Mouse (Mus musculus): ENCODE results near the gene Cactin.

Gene Cactin

DNA sequence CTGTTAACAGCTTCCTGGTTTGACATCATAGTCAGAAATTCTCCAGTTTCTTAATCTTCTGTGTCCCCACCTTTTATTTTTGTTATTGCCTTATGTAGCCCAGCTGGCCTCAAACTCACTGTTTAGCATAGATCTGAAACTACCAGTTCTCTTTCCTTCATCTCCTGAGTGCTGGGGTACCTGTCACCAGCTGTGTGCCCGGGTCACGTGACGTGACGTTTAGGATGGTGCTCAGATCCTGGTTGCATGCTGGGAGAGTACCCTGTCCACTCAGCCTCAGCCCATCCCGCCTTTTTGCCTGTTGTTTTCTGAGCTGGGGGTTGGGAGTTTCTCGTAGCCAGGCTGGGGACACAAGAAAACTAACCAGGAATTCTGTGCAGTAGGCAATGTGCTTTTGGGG, 23.7 kb upstream of the Cactin start:
- no peak for DNase-seq (ENCODE audit: low spot score in 2 of 2)

GRCm38 (mm10) chr10:81297845-81298244, 23.1 kb upstream of the Cactin start:
- DNase-seq (ENCODE audit: low spot score in 2 of 2) = no peak

GRCm38 (mm10) chr10:81298369-81299100, 22.4 kb upstream of the Cactin start:
- no peak for DNase-seq (ENCODE audit: low spot score in 2 of 2)

GRCm38 (mm10) chr10:81299585-81300351, 21.1 kb upstream of the Cactin start:
- no peak for DNase-seq (ENCODE audit: low spot score in 2 of 2)

DNA sequence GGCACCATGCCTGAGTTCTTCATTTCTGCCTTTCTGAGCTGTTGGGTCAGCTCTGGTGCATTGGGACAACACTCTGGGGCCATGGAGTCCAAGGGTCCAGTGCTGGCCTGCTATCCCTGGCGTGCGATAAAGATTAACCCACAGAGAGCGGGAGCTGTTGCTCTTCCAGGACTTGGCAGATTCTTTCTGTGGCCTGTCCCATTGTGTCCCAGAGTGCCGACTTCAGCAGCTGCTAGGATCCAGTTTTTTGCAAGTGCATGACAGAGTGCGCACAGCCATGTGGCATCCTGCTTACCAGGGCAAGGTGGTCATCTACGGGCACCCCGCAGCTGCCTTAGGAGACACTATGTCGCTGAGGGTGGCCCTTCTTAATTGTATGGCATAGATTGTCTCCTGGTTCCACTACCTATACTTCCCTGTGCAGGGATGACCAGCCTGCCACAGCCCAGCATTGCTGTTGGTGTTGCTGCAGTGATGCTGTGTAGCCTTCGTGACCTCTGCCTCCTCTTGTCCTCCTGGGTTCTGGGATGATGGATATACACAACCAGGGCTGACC, 20.5 kb upstream of the Cactin start:
- no peak for DNase-seq (ENCODE audit: low spot score in 2 of 2)

DNA sequence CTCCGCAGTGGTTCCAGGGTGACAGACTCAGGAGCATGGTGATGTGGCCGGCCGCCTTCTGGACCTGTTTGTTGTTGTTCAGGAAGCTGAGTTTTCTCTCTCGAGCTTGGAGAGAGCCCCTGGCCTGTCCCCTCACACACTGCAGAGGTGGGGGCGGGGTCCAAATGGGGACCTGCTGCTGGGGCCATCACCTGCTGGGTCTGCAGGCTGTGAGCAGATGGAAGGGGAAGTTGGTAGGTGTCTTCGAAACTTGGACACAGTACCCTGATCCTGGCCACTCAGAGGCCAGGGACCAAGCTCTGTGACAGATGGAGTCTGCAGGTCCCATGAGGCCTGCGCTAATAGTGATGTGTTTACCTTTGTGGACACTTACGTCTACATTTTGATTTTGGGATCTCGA, 19.6 kb upstream of the Cactin start:
- no peak for DNase-seq (ENCODE audit: low spot score in 2 of 2)

GRCm38 (mm10) chr10:81302288-81302687, 18.6 kb upstream of the Cactin start:
- no peak for DNase-seq (ENCODE audit: low spot score in 2 of 2)

DNA sequence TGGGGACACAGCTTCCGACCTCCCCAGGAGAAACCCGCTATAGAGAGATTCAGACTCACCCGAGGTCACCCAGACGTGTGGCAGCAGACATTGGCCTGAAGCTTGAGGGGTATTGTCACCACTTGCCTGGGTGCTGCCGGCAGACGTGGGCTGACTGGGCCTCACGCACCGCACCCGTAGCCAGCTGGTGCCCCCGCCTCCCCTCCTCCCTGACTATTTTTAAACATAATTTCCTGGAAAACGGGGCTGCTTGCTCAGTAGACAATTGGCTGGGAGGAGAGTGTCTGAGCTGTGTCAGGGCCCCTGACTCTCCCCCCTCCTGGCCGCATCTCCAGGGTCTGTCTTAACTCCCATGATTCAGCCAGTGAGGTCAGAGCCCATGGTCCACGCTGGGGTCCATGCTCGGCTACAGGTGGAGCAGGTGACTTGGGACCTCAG, 18.1 kb upstream of the Cactin start:
- DNase-seq (ENCODE audit: low spot score in 2 of 2) = no peak

- DNase-seq (ENCODE audit: low spot score in 2 of 2) = no peak
Observed at GRCm38 (mm10) chr10:81303258-81303657, 17.6 kb upstream of the Cactin start.

- DNase-seq (ENCODE audit: low spot score in 2 of 2) = no peak
Observed at GRCm38 (mm10) chr10:81303761-81304160, 17.1 kb upstream of the Cactin start.

DNA sequence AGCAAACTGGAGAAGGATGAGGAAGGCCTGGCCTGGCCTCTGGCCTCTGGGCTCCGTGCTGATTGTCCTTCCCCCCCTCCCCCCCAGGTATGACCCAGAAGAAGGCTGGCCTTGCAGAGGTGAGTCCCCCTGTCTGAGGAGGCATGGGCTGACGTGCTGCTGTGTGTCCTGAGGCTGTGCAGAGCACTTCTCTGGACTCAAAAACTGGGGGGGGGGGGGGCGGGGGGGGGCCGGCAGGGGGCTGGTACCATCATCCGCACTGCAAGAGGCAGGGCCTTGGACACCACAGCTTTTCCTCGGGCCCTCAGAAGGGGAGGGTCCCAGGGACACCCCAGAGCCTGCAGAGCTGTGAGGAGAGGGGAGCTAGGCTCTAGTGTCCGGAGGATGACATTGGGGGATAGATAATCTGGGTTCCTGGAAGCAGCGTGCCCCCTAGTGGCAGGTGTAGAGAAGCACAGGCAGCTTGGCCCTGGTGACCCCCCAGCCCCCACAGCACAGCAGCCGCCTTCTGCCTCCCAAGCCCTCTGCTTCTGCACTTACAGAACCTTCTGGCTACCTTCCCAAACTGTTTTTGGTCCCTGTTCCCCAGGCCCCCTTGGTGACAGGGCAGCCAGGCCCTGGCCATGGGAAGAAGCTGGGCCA, 16.2 kb upstream of the Cactin start:
- peak in 1 of 2 experiments; percentile 58 for DNase-seq (ENCODE audit: low spot score in 2 of 2)

DNA sequence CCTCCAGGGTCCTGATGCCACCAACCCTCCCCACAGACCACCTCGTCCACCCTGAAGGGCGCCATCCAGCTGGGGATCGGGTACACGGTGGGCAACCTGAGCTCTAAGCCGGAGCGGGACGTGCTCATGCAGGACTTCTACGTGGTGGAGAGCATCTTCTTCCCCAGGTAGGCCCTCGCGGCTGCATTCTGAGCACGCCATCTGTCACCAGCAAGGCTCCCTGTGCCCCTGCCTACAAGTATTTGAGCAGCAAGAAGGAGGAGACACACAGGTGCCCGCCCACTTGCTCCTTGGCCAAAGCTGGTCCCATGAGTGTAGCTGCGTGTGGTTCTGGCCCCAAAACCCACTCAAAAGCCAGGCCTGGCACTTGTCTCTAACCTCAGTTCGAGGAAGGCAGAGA, 15.2 kb upstream of the Cactin start:
- DNase-seq (ENCODE audit: low spot score in 2 of 2) = no peak

DNA sequence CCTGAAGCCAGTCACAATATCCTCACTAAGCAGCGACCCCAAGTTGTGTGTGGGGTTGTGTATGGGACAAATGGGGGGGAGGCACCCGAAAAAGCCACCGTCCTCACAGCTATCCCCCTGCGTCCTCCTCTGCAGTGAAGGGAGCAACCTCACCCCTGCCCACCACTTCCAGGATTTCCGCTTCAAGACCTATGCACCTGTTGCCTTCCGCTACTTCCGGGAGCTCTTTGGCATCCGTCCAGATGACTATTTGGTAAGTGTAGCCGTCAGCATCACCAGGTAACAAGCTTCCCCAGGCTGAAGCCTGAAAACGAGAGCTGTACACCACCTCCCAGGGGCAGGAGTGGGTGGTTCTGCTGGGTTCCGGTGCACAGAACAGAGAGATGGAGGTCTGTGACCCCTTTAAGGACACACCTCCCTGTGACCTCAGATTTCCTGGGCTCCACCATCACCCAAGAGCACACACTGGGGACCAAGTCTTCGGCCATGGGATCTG, 14.7 kb upstream of the Cactin start:
- no peak for DNase-seq (ENCODE audit: low spot score in 2 of 2)

- no peak for DNase-seq (ENCODE audit: low spot score in 2 of 2)
Observed at GRCm38 (mm10) chr10:81306837-81307682, 13.8 kb upstream of the Cactin start.

GRCm38 (mm10) chr10:81309571-81309970, 11.3 kb upstream of the Cactin start:
- DNase-seq (ENCODE audit: low spot score in 2 of 2) = no peak

- DNase-seq (ENCODE audit: low spot score in 2 of 2) = no peak
Observed at GRCm38 (mm10) chr10:81313581-81313980, 7.3 kb upstream of the Cactin start.

DNA sequence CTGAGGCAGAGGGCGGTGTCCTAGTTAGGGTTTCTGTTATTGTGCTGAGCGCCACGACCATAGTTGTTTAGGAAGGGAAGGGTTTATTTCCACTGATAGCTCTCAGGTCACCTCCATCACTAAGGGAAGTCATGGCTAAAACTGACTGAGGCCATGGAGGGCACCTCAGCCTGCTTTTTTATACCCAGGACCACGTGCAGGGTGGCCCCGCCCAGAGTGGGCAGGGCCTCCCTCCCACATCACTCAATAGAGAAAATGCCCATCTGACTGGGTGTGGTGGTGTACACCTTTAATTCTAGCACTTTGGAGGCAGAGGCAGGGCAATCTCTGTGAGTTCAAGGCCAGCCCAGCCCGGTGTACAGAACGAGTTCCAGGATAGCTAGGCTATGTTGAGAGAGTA, 6.7 kb upstream of the Cactin start:
- no peak for DNase-seq (ENCODE audit: low spot score in 2 of 2)

DNA sequence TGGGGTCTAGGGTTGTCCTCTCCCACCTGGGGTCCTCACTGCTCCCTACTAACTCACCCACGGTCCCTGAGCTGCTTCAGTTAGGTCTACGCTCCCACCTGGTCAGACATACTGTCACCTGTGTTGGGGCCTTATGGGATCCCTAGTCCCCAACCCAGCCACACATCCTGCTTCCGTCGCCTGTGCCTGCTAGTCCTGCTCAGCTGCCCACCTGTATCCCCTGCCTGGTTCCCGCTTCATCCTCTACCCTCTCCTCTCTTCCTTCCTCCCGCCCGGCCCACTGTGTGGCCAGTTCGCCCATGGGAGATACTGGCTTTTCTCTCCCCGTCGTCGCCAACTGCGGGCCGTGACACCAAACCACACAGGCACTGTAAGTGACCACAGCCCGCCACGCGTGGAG, 5.3 kb upstream of the Cactin start:
- DNase-seq (ENCODE audit: low spot score in 2 of 2) = no peak

DNA sequence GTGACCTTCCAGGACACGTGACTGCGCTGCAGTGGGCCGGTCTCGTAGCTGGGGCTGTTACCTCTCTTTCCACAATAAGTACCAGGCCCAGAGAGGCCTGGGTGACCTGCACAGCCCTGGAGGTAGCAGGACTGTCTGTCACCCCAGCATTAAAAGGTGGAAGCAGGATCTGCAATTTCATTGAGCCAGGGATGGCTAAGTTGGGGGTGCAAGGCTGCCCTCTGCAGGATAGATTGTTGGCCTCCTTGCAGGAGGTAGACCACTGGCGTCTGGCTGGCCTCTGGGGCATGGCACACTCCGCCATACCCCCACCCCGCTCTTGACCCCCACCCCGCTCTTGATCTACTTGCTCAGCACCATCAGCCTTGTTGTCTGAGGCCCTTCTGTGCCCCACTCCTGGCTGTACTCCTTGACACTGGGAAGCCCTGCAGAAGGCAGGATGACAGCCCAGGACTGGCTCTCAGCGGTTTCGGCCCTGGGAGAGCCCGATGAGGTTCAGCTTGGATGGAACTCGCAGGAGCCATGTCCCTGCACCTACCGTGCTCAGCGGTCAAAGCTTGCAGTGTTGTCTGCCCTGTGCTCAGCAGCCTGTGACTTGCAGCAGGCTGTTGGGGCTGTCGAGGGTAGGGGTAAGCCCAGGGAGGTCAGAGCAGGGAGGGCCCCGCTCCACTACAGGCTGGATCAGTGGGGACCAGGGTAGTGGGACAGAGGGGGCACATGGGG, 4.4 kb upstream of the Cactin start:
- DNase-seq (ENCODE audit: low spot score in 2 of 2) = peak in 1 of 2 experiments; percentile 32

DNA sequence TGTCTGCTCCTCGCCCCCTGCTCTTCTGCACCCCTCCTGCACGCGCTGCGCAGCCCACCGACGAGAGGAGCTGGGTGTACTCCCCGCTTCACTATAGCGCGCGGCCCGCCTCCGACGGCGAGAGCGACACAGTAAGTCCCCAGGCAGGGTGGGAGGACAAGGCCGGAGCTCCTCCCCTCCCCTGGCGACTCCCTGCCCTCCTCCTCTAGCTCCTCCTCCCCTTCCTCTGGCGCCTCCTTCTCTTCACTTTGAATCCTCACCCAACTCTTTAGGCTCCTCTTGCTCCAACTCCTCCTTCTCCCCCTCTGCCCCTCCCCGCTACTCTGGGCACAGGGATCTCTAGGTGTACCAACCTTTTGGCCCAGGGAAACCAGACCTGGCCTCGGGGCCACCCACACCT, 3.6 kb upstream of the Cactin start:
- DNase-seq (ENCODE audit: low spot score in 2 of 2) = no peak

Data from cerebellum, postnatal 4 days (tissue).